Mouse (Mus musculus) bone marrow macrophage, adult 2 months (primary cell): ENCODE measurements at regions not wholly inside any gene's neighbourhood (a gene's known extent, or its start where the extent isn't known, plus 50 kb on each side); places are given as distances from the start of the nearest gene placed in this dataset.

Experiments used
- CTCF ChIP-seq: IDR thresholded peaks from 2 replicates; pipeline ENCODE4 v1.5.1; 2012; ENCODE audit warnings: low read depth, mild to moderate bottlenecking, low read length, moderate library complexity
- POLR2A ChIP-seq: IDR thresholded peaks from 2 replicates; pipeline ENCODE4 v1.6.1; 2012; ENCODE audit warnings: mild to moderate bottlenecking, low read depth, low read length, borderline replicate concordance

DNA sequence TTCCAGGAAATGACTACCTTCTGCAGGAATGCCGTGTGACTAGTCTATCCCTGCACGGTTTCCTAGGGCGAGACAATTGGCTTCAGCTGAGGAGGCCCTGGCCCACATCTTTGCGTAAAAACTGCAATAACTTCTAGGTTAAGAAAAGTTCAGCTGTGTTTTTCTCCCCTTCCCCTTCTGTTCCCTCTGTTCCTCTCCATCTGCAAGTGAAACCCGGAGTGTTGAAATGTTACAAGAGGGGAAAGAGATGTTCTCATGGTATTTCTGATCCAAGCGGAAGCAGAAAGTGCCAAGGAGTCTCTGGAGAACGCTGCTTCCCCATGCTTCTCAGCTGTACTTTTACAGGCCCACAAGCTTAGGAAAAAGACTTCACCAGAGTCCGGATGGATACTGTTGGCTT is 516.7 kb upstream of the Mgmt start:
- TF ChIP-seq POLR2A (no peak), CTCF (no peak)
